Mouse (Mus musculus): ENCODE data around the gene Faap24. TPM values are rescaled to one million over a fixed set of nuclear protein-coding genes. Genes with fewer than 3 reads are reported as not detected.

Gene Faap24
- polyA plus RNA-seq (2015; fragmentation: Nextera tagmentation; extraction: Ambion mirVana): 14.9 and 17.3 TPM in 2 replicates

DNA sequence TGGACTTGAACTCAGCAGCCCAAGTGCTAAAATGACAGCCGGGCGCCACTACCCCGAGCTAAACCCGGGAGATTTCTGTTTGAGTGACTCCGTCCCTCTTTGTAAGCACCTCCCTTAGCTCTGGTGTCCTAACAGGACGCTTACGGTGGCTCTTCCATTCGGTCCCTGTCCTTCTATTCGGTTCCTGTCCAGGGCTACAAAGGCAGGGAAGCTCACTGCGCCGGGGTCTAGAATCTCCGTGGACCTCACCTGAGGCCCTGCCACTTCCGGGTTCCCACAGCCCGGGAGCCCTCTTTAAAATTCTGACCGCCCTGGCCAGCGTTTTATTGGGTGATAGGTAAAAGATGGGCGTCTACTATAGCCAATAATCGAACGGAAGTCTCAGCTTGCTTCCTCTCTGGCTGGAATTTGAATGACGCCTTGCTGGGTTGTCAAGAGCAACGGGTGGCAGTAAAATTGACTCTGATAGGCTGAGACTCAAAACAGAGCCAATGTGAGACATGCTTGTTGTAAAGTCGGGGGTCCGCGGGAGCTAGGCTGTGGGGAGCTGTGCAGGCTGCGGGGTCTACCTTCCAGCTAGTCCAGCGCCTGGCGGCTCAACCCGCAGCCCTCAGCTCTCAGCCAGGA is at the start of gene Faap24, which contains the start of gene Cep89:
Faap24 (minus strand) TSS at position 295 of the 627 bp plus-strand sequence.
Cep89 (plus strand) TSS at position 494 of the 627 bp plus-strand sequence.
- Histone ChIP-seq H3K4me3 (replicated peaks) (peak within 1 kb of the TSS; percentile 70), H3K27ac (replicated peaks) (peak within 1 kb of the TSS; percentile 65), H3K4me1 (peaks cover 21% of the 10 kb centered on the region), H3K36me3 (peaks cover 18% of the 10 kb centered on the region), H3K9me3 (replicated peaks) (no peaks in the 10 kb centered on the region), H3K9ac (replicated peaks) (peak within 1 kb of the TSS; percentile 64), H3K4me2 (peak within 1 kb of the TSS; percentile 88), H3K27me3 (replicated peaks) (no peaks in the 10 kb centered on the region)
- under 1% methylated on average over 28 of the region's 28 CpGs for WGBS
- peak; percentile 98 for ATAC-seq (ENCODE audit: low FRiP score)

DNA sequence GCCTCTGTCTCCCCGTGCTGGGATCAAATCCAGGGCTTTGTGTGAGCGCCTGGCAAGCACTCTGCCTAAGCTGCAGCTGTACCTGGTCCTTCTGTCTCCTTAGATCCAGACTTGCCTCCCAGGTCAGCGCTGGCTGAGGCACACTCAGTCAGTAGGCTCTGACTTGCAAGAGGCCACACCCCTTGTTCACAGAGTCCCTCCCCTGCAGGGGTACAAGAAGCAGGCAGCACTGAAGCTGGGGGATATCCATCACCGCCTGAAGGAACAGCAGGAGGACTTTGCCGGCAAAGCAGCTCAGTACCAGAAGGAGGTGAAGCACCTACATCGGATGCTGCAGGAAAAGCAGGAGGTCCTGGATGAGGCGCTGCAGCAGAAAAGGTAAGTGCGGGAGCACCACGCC is 38.6 kb upstream of the Faap24 start:
- Histone ChIP-seq H3K9me3 (replicated peaks) (no peaks in the 10 kb centered on the region), H3K4me2 (no peak overlapping the region), H3K27ac (replicated peaks) (no peak overlapping the region), H3K27me3 (replicated peaks) (no peaks in the 10 kb centered on the region), H3K4me1 (no peaks in the 10 kb centered on the region), H3K4me3 (replicated peaks) (no peak overlapping the region), H3K36me3 (peaks cover 59% of the 10 kb centered on the region), H3K9ac (replicated peaks) (no peak overlapping the region)
- WGBS: 82% methylated on average over 9 of the region's 9 CpGs
- ATAC-seq (ENCODE audit: low FRiP score): no peak

DNA sequence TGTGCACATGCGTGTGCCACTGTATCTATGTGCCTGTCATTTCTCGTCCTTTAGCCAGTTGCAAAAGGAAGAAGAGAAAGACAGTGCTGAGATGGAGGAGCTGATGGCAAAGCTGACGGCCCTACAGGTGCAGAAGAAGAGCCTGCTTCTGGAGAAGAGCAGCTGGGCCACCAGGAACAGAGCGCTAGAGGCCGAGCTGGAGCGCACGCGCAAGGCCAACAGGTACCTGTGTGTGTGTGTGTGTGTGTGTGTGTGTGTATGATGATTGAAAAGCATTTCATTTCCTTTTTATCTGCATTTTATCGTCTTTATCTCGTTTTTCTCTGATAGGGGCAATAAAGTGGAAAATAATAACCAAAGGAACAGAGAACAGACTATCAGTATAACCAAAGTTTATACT is 31.5 kb upstream of the Faap24 start:
- H3K36me3 ChIP-seq: peaks cover 60% of the 10 kb centered on the region
- no peak for ATAC-seq (ENCODE audit: low FRiP score)
- 95% methylated on average over 10 of the region's 10 CpGs for whole genome bisulfite sequencing

DNA sequence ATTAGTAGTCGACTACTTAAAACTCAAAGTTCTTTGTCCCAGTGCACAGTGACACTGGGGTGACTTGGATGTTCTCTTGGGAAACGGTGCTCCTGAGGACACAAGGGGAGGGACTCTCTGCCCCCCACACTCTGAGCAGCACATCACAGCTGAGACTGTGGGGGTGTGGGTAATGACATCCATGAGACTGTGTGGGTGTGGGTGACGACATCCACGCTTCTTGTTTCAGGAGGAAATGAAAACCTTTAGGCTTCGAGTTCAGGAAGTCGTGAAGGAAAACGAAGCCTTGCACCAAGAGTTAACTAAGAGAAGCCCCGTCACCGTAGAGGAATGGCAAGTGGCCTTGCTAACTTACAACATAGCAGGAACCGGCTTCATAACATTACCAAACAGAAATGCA is 26.4 kb upstream of the Faap24 start:
- H3K4me2 ChIP-seq: no peak overlapping the region
- no peak overlapping the region for H3K9ac ChIP-seq (replicated peaks)
- H3K9me3 ChIP-seq (replicated peaks): no peaks in the 10 kb centered on the region
- no peak overlapping the region for H3K27ac ChIP-seq (replicated peaks)
- H3K4me1 ChIP-seq: no peaks in the 10 kb centered on the region
- 91% methylated on average over 10 of the region's 10 CpGs for WGBS
- ATAC-seq (ENCODE audit: low FRiP score): no peak
- H3K27me3 ChIP-seq (replicated peaks): no peaks in the 10 kb centered on the region
- no peak overlapping the region for H3K4me3 ChIP-seq (replicated peaks)
- H3K36me3 ChIP-seq: peaks cover 59% of the 10 kb centered on the region

More for the DNA sequence above, 31.5 kb upstream of the Faap24 start:
- Histone ChIP-seq H3K4me3 (replicated peaks) (no peak overlapping the region), H3K27me3 (replicated peaks) (no peaks in the 10 kb centered on the region), H3K27ac (replicated peaks) (no peak overlapping the region), H3K9ac (replicated peaks) (no peak overlapping the region), H3K4me1 (no peaks in the 10 kb centered on the region), H3K9me3 (replicated peaks) (no peaks in the 10 kb centered on the region), H3K4me2 (no peak overlapping the region)

- H3K27me3 ChIP-seq (replicated peaks): no peaks in the 10 kb centered on the region
- no peaks in the 10 kb centered on the region for H3K9me3 ChIP-seq (replicated peaks)
- no peaks in the 10 kb centered on the region for H3K4me1 ChIP-seq
- no peak overlapping the region for H3K4me3 ChIP-seq (replicated peaks)
- H3K36me3 ChIP-seq: peaks cover 53% of the 10 kb centered on the region
- WGBS: 86% methylated on average over 5 of the region's 5 CpGs
- no peak for ATAC-seq (ENCODE audit: low FRiP score)
- H3K27ac ChIP-seq (replicated peaks): no peak overlapping the region
- H3K4me2 ChIP-seq: no peak overlapping the region
- no peak overlapping the region for H3K9ac ChIP-seq (replicated peaks)
Observed at GRCm38 (mm10) chr7:35416654-35416948, 20.0 kb upstream of the Faap24 start.

- Histone ChIP-seq H3K9me3 (replicated peaks) (no peaks in the 10 kb centered on the region), H3K27ac (replicated peaks) (no peak overlapping the region), H3K4me3 (replicated peaks) (no peak overlapping the region), H3K4me2 (no peak overlapping the region), H3K9ac (replicated peaks) (no peak overlapping the region), H3K27me3 (replicated peaks) (no peaks in the 10 kb centered on the region), H3K36me3 (peaks cover 51% of the 10 kb centered on the region), H3K4me1 (no peaks in the 10 kb centered on the region)
- 87% methylated on average over 9 of the region's 9 CpGs for WGBS
- no peak for ATAC-seq (ENCODE audit: low FRiP score)
Observed at GRCm38 (mm10) chr7:35415801-35416653, 19.4 kb upstream of the Faap24 start.

DNA sequence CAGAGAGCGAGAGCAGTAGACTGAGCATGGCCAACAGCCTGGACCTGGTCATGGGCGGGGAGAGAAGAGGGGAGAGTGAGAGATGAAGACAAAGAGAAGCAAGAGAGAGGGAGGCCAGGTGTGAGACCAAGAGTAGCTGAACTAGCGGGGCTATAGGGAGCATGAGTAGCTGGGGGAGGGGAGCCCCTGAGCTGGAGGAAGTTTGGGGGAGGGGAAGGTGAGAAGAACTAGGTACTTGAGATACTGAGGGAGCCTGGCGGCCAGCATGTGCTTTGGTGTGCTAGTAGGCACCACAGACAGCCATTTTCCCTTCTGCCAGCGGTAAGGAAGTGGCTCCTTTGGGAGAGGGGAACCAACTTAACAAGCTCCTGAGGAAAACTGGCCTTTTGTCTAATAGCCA is 18.6 kb upstream of the Faap24 start:
- Histone ChIP-seq H3K4me1 (no peaks in the 10 kb centered on the region), H3K27ac (replicated peaks) (no peak overlapping the region), H3K9me3 (replicated peaks) (no peaks in the 10 kb centered on the region), H3K4me3 (replicated peaks) (no peak overlapping the region), H3K4me2 (no peak overlapping the region), H3K27me3 (replicated peaks) (no peaks in the 10 kb centered on the region), H3K36me3 (peaks cover 53% of the 10 kb centered on the region), H3K9ac (replicated peaks) (no peak overlapping the region)
- ATAC-seq (ENCODE audit: low FRiP score): no peak
- 72% methylated on average over 5 of the region's 5 CpGs for WGBS

DNA sequence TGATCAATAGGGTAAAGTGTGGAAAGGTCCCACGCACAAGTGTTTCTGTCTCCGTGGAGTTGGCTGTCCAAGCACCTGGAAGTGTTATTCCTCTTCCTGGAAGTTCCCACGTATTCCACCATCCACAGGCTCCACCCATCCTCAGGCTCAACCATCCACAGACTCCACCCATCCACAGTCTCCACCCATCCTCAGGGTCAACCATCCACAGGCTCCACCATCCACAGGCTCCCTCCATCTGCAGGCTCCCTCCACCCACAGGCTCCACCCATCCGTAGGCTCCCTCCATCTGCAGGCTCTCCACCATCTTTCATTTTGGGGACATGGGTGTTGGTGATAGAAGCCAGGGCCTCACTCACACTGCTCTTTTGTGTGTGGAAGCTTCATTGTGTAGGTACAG is 4.5 kb upstream of the Faap24 start:
- Histone ChIP-seq H3K27ac (replicated peaks) (no peak overlapping the region), H3K36me3 (peaks cover 51% of the 10 kb centered on the region), H3K9me3 (replicated peaks) (no peaks in the 10 kb centered on the region), H3K4me2 (no peak overlapping the region), H3K4me1 (peaks cover 12% of the 10 kb centered on the region), H3K9ac (replicated peaks) (no peak overlapping the region), H3K27me3 (replicated peaks) (no peaks in the 10 kb centered on the region), H3K4me3 (replicated peaks) (no peak overlapping the region)
- 82% methylated on average over 4 of the region's 4 CpGs for WGBS
- ATAC-seq (ENCODE audit: low FRiP score): no peak

DNA sequence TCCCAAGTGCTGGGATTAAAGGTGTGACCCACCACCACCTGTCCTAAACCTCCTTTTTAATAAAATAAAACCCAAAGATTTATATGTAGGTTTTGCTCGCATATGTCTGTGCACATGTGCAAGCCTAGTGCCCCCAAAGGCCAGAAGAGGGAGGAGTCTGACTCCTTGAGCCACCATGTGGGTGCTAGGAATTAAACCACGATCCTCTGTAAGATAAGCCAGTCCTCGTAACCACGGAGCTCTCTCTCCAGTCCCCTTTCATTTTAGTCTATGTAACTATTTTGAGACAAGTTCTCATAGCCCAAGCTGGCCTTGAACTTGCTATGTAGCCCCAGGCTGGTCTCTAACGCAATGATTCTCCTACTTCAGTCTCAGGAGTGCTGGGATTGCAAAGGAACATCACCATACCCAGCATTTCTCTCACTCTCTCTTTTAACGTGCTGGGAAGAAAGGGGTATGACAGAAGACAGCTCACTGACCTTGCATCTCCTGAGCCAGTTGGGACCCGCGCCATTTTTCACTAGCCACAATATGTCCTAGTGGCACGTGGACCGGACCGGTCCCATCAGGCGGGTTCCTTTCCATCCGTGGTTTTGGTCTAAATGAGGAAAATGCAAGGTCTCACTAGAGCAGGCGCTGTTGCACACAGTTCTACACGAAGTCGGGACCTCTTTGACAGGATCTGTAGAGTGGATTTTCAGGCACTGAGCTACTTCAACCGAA is 741 bp downstream of the Faap24 start:
- Histone ChIP-seq H3K4me3 (replicated peaks) (peak overlapping the region; percentile 70), H3K4me2 (peak overlapping the region; percentile 61), H3K27ac (replicated peaks) (peak overlapping the region; percentile 42; the same call in 1 of the 2 replicates), H3K9me3 (replicated peaks) (no peaks in the 10 kb centered on the region), H3K4me1 (peaks cover 21% of the 10 kb centered on the region), H3K9ac (replicated peaks) (peak overlapping the region; percentile 48), H3K27me3 (replicated peaks) (no peaks in the 10 kb centered on the region), H3K36me3 (peaks cover 16% of the 10 kb centered on the region)
- WGBS: 16% methylated on average over 17 of the region's 17 CpGs
- ATAC-seq (ENCODE audit: low FRiP score): peak; percentile 5; the same call in 1 of the 2 replicates

DNA sequence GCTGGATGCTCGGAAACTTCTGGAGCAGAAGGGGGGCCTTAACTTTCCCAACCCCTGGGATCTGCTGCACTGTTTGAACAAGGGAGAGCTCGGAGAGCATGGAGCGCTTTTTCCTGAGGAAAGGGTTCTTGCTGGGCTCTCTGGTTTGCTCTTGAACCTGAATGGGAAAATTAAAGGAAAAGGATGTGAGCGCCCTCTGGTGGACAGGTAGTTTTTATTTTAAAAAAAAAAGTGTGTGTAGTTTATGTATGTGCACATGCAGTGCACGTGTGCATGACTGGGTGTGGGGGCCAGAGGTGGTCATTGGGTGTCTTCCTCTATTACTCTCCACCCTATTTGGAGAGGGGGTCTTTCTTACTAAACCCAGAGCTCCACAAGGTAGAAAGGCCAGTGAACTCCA is 3.7 kb downstream of the Faap24 start:
- Histone ChIP-seq H3K9me3 (replicated peaks) (no peaks in the 10 kb centered on the region), H3K36me3 (0 out of 2 replicates have a peak, but pooled peaks cover 3% of the 10 kb centered on the region), H3K27ac (replicated peaks) (no peak overlapping the region), H3K4me3 (replicated peaks) (no peak overlapping the region), H3K4me1 (peaks cover 19% of the 10 kb centered on the region), H3K9ac (replicated peaks) (no peak overlapping the region), H3K4me2 (no peak overlapping the region), H3K27me3 (replicated peaks) (no peaks in the 10 kb centered on the region)
- 61% methylated on average over 5 of the region's 5 CpGs for WGBS
- no peak for ATAC-seq (ENCODE audit: low FRiP score)

- Histone ChIP-seq H3K9ac (replicated peaks) (no peak overlapping the region), H3K27ac (replicated peaks) (no peak overlapping the region), H3K4me1 (no peaks in the 10 kb centered on the region), H3K4me3 (replicated peaks) (no peak overlapping the region), H3K36me3 (no peaks in the 10 kb centered on the region), H3K9me3 (replicated peaks) (no peaks in the 10 kb centered on the region), H3K4me2 (no peak overlapping the region), H3K27me3 (replicated peaks) (no peaks in the 10 kb centered on the region)
- ATAC-seq (ENCODE audit: low FRiP score): no peak
- WGBS: 81% methylated on average over 6 of the region's 6 CpGs
Observed at GRCm38 (mm10) chr7:35388694-35389093, 7.9 kb downstream of the Faap24 start.
